Mouse (Mus musculus) neural tube, embryonic 12.5 days (tissue): ENCODE results near the gene Olfr1195. TPM values are rescaled to one million over a fixed set of nuclear protein-coding genes. Genes with fewer than 3 reads are reported as not detected.
"Not testable (repeated sequence)": the region's sequence is repeated elsewhere in the genome, so short reads cannot be mapped to it uniquely, and the experiment has no call there.

Source experiments
- ATAC-seq: fragments of 200-750 bp; cut with Nextera tagmentation; 2 replicates; pipeline ENCODE4 v1.8.0; 2017; ENCODE audit warnings: low read depth, mild to moderate bottlenecking, moderate TSS enrichment, moderate library complexity; ENCODE audit not compliant: low FRiP score
- H3K27ac ChIP-seq: fragments of 300-500 bp; sonication (generic); 2 replicates; pipeline ENCODE4 v1.5.1; 2016
- H3K27me3 ChIP-seq: fragments of 300-500 bp; sonication (generic); replicated peaks from 2 replicates; pipeline ENCODE4 v1.6.1; 2016; ENCODE audit warnings: mild to moderate bottlenecking
- H3K36me3 ChIP-seq: fragments of 300-500 bp; sonication (generic); 2 replicates; pipeline ENCODE4 v1.6.1; 2016; ENCODE audit warnings: mild to moderate bottlenecking
- H3K4me1 ChIP-seq: fragments of 300-500 bp; sonication (generic); 2 replicates; pipeline ENCODE4 v1.6.1; 2016
- H3K4me2 ChIP-seq: fragments of 300-500 bp; sonication (generic); replicated peaks from 2 replicates; pipeline ENCODE4 v1.6.1; 2016; ENCODE audit warnings: mild to moderate bottlenecking
- H3K4me3 ChIP-seq: fragments of 300-500 bp; sonication (generic); 2 replicates; pipeline ENCODE4 v1.5.1; 2016
- H3K9ac ChIP-seq: fragments of 300-500 bp; sonication (generic); 2 replicates; pipeline ENCODE4 v1.6.1; 2016; ENCODE audit warnings: mild to moderate bottlenecking
- H3K9me3 ChIP-seq: fragments of 300-500 bp; sonication (generic); 2 replicates; pipeline ENCODE4 v1.6.1; 2016; ENCODE audit warnings: mild to moderate bottlenecking
- WGBS: fragments of 180-500 bp; shearing (Covaris S2); methylation state at CpG from one replicate; pipeline ENCODE4 v1.1.7; 2016; 5-methylcytosine and 5-hydroxymethylcytosine counted together
- polyA plus RNA-seq: library from polyadenylated mRNA; unstranded; fragments of >200 nt; fragmentation: Nextera tagmentation; extraction: Ambion mirVana; gene quantifications from 2 replicates; pipeline ENCODE4 v1.2.1, GENCODE M21; 2016

Gene Olfr1195
- polyA plus RNA-seq = not detected in 2 replicates

GRCm38 (mm10) chr2:88689087-88689486 lies at the start of gene Olfr1195:
Gene Olfr1195, minus strand, starts transcription at chr2:88689187.
- Histone ChIP-seq H3K4me3 (no peak within 1 kb of the TSS), H3K9me3 (no peaks in the 10 kb centered on the region), H3K4me2 (no peak within 1 kb of the TSS), H3K27me3 (no peaks in the 10 kb centered on the region), H3K36me3 (no peaks in the 10 kb centered on the region), H3K9ac (no peak within 1 kb of the TSS), H3K27ac (no peak within 1 kb of the TSS), H3K4me1 (no peaks in the 10 kb centered on the region)
- no peak for ATAC-seq

- no peaks in the 10 kb centered on the region for H3K9me3 ChIP-seq
- WGBS = 86% methylated on average over 1 of the region's 1 CpGs
Observed at GRCm38 (mm10) chr2:88732266-88732665, 43.3 kb upstream of the Olfr1195 start, which contains the start of gene Olfr1197. Gene Olfr1197, minus strand, starts transcription at chr2:88732366.

GRCm38 (mm10) chr2:88704497-88704896 lies 15.5 kb upstream of the Olfr1195 start, which contains the start of gene Olfr1196:
Gene Olfr1196, minus strand, starts transcription at chr2:88704597.
- no peaks in the 10 kb centered on the region for H3K4me1 ChIP-seq
- H3K4me3 ChIP-seq = no peak within 1 kb of the TSS
- H3K36me3 ChIP-seq = no peaks in the 10 kb centered on the region
- no peak within 1 kb of the TSS for H3K9ac ChIP-seq
- 86% methylated on average over 2 of the region's 2 CpGs for WGBS
- no peak within 1 kb of the TSS for H3K27ac ChIP-seq
- no peak for ATAC-seq
- H3K4me2 ChIP-seq = no peak within 1 kb of the TSS
- no peaks in the 10 kb centered on the region for H3K27me3 ChIP-seq
- no peaks in the 10 kb centered on the region for H3K9me3 ChIP-seq

More at GRCm38 (mm10) chr2:88732266-88732665, 43.3 kb upstream of the Olfr1195 start, which contains the start of gene Olfr1197:
- no peaks in the 10 kb centered on the region for H3K36me3 ChIP-seq
- H3K4me3 ChIP-seq = no peak within 1 kb of the TSS
- H3K27ac ChIP-seq = no peak within 1 kb of the TSS
- no peak within 1 kb of the TSS for H3K9ac ChIP-seq
- no peak within 1 kb of the TSS for H3K4me2 ChIP-seq
- ATAC-seq = no peak
- no peaks in the 10 kb centered on the region for H3K4me1 ChIP-seq
- H3K27me3 ChIP-seq = no peaks in the 10 kb centered on the region

GRCm38 (mm10) chr2:88675328-88675727 lies 13.7 kb downstream of the Olfr1195 start, which contains the start of gene Olfr1193:
Gene Olfr1193, plus strand, starts transcription at chr2:88675628.
- H3K27me3 ChIP-seq, H3K4me2 ChIP-seq, H3K4me3 ChIP-seq, H3K27ac ChIP-seq, ATAC-seq, H3K4me1 ChIP-seq, H3K9me3 ChIP-seq, H3K36me3 ChIP-seq, H3K9ac ChIP-seq: not testable (repeated sequence)

- Histone ChIP-seq H3K4me3 (no peak within 1 kb of the TSS), H3K4me2 (no peak within 1 kb of the TSS), H3K36me3 (no peaks in the 10 kb centered on the region), H3K9ac (no peak within 1 kb of the TSS), H3K4me1 (no peaks in the 10 kb centered on the region), H3K27me3 (no peaks in the 10 kb centered on the region), H3K9me3 (no peaks in the 10 kb centered on the region), H3K27ac (no peak within 1 kb of the TSS)
- WGBS = 53% methylated on average over 1 of the region's 1 CpGs
- no peak for ATAC-seq
Observed at GRCm38 (mm10) chr2:88648209-88648608, 40.8 kb downstream of the Olfr1195 start, which contains the start of gene Olfr1192-ps1. Gene Olfr1192-ps1, plus strand, starts transcription at chr2:88648509.

GRCm38 (mm10) chr2:88640242-88640641 lies 48.7 kb downstream of the Olfr1195 start, which contains the start of gene Olfr1191-ps1:
Gene Olfr1191-ps1, plus strand, starts transcription at chr2:88640542.
- not testable (repeated sequence) for H3K27ac ChIP-seq, ATAC-seq, H3K4me1 ChIP-seq, H3K9me3 ChIP-seq, H3K4me2 ChIP-seq, H3K4me3 ChIP-seq, H3K9ac ChIP-seq, H3K27me3 ChIP-seq, H3K36me3 ChIP-seq
- 86% methylated on average over 1 of the region's 1 CpGs for WGBS

Other genes with a start within 250 kb of the Olfr1195 start
- not detected in 2 replicates for gene Gm13757, start 240.1 kb downstream of the Olfr1195 start, polyA plus RNA-seq
- not detected in 2 replicates for gene Olfr1183, start 234.3 kb downstream of the Olfr1195 start, polyA plus RNA-seq
- not detected in 2 replicates for gene Olfr1184, start 205.6 kb downstream of the Olfr1195 start, polyA plus RNA-seq
- not detected in 2 replicates for gene Olfr1185-ps1, start 195.9 kb downstream of the Olfr1195 start, polyA plus RNA-seq
- not detected in 2 replicates for gene Olfr1186, start 170.6 kb downstream of the Olfr1195 start, polyA plus RNA-seq
- gene Olfr1188, start 132.3 kb downstream of the Olfr1195 start, polyA plus RNA-seq = not detected in 2 replicates
- gene Olfr1189, start 102.7 kb downstream of the Olfr1195 start, polyA plus RNA-seq = not detected in 2 replicates
- gene Olfr1191-ps1, start 48.6 kb downstream of the Olfr1195 start, polyA plus RNA-seq = not detected in 2 replicates
- not detected in 2 replicates for gene Olfr1192-ps1, start 40.7 kb downstream of the Olfr1195 start, polyA plus RNA-seq
- gene Olfr1193, start 13.6 kb downstream of the Olfr1195 start, polyA plus RNA-seq = not detected in 2 replicates
- gene Olfr1196, start 15.4 kb upstream of the Olfr1195 start, polyA plus RNA-seq = not detected in 2 replicates
- gene Olfr1197, start 43.2 kb upstream of the Olfr1195 start, polyA plus RNA-seq = not detected in 2 replicates
- not detected in 2 replicates for gene Olfr1198, start 62.2 kb upstream of the Olfr1195 start, polyA plus RNA-seq
- not detected in 2 replicates for gene Olfr1199, start 71.3 kb upstream of the Olfr1195 start, polyA plus RNA-seq
- not detected in 2 replicates for gene Olfr1200, start 81.3 kb upstream of the Olfr1195 start, polyA plus RNA-seq
- gene Olfr1201, start 103.8 kb upstream of the Olfr1195 start, polyA plus RNA-seq = not detected in 2 replicates
- 0.05 TPM in 1 of 2 replicates, not detected in the other for gene Olfr1202, start 125.3 kb upstream of the Olfr1195 start, polyA plus RNA-seq
- not detected in 2 replicates for gene Olfr1205, start 140.6 kb upstream of the Olfr1195 start, polyA plus RNA-seq
- gene Olfr1204, start 160.1 kb upstream of the Olfr1195 start, polyA plus RNA-seq = not detected in 2 replicates
- gene Olfr1206, start 174.0 kb upstream of the Olfr1195 start, polyA plus RNA-seq = not detected in 2 replicates
- not detected in 2 replicates for gene Olfr1208, start 213.1 kb upstream of the Olfr1195 start, polyA plus RNA-seq
- gene Olfr1209, start 226.0 kb upstream of the Olfr1195 start, polyA plus RNA-seq = not detected in 2 replicates
- not detected in 2 replicates for gene Olfr1211, start 248.9 kb upstream of the Olfr1195 start, polyA plus RNA-seq